Mouse (Mus musculus) heart, embryonic 11.5 days (tissue): ENCODE measurements around the gene Polh. TPM values are rescaled to one million over a fixed set of nuclear protein-coding genes. Genes with fewer than 3 reads are reported as not detected.

Experiments
- ATAC-seq: fragments of 200-750 bp; cut with Nextera tagmentation; replicated peaks from 2 replicates; pipeline ENCODE4 v1.8.0; 2017; ENCODE audit warnings: moderate library complexity; ENCODE audit not compliant: insufficient number of reproducible peaks, low FRiP score, low TSS enrichment
- H3K27ac ChIP-seq: fragments of 300-500 bp; sonication (generic); 2 replicates; pipeline ENCODE4 v1.5.1; 2014; ENCODE audit warnings: mild to moderate bottlenecking, low read depth, low read length
- H3K27me3 ChIP-seq: fragments of 300-500 bp; sonication (generic); 2 replicates; pipeline ENCODE4 v1.6.1; 2014; ENCODE audit warnings: mild to moderate bottlenecking, low read length, mixed read lengths; ENCODE audit not compliant: control insufficient read depth, insufficient read depth
- H3K36me3 ChIP-seq: fragments of 300-500 bp; sonication (generic); 2 replicates; pipeline ENCODE4 v1.6.1; 2014; ENCODE audit warnings: mild to moderate bottlenecking, low read length, moderate library complexity, mixed read lengths; ENCODE audit not compliant: control insufficient read depth, insufficient read depth
- H3K4me1 ChIP-seq: fragments of 300-500 bp; sonication (generic); 2 replicates; pipeline ENCODE4 v1.6.1; 2014; ENCODE audit warnings: low read length; ENCODE audit not compliant: control insufficient read depth, insufficient read depth
- H3K4me2 ChIP-seq: fragments of 300-500 bp; sonication (generic); 2 replicates; pipeline ENCODE4 v1.6.1; 2014; ENCODE audit warnings: mild to moderate bottlenecking, moderate library complexity
- H3K4me3 ChIP-seq: fragments of 300-500 bp; sonication (generic); 2 replicates; pipeline ENCODE4 v1.5.1; 2014; ENCODE audit warnings: low read depth, low read length
- H3K9ac ChIP-seq: fragments of 300-500 bp; sonication (generic); 2 replicates; pipeline ENCODE4 v1.6.1; 2014; ENCODE audit warnings: mild to moderate bottlenecking, low read depth, low read length, moderate library complexity
- H3K9me3 ChIP-seq: fragments of 300-500 bp; sonication (generic); replicated peaks from 2 replicates; pipeline ENCODE4 v1.6.1; 2016; ENCODE audit warnings: low read length; ENCODE audit not compliant: control insufficient read depth
- WGBS: fragments of 180-500 bp; shearing (Covaris S2); extraction: QIAGEN DNeasy Blood & Tissue Kit; methylation state at CpG from one replicate; pipeline ENCODE4 v1.1.7; 2014; ENCODE audit not compliant: insufficient replicate concordance; 5-methylcytosine and 5-hydroxymethylcytosine counted together
- polyA plus RNA-seq: library from polyadenylated mRNA; unstranded; fragments of >200 nt; fragmentation: Nextera tagmentation; extraction: Ambion mirVana; gene quantifications from 2 replicates; pipeline ENCODE4 v1.2.1, GENCODE M21; 2014

The Polh gene
- polyA plus RNA-seq: 12.1 and 12.3 TPM in 2 replicates

GRCm38 (mm10) chr17:46202421-46203071, at the start of gene Polh, which contains the start of gene Xpo5:
Gene Polh (minus strand): TSS chr17:46202645.
Gene Xpo5 (plus strand): TSS chr17:46202782.
- peak; percentile 88 for ATAC-seq

GRCm38 (mm10) chr17:46251174-46251573, 48.7 kb upstream of the Polh start:
- no peak overlapping the region for H3K4me3 ChIP-seq
- H3K27me3 ChIP-seq: peaks cover 20% of the 10 kb centered on the region
- no peak overlapping the region for H3K4me2 ChIP-seq
- no peak for ATAC-seq
- no peak overlapping the region for H3K27ac ChIP-seq
- peaks cover 19% of the 10 kb centered on the region for H3K4me1 ChIP-seq
- no peaks in the 10 kb centered on the region for H3K9me3 ChIP-seq
- H3K9ac ChIP-seq: no peak overlapping the region
- H3K36me3 ChIP-seq: peaks cover 16% of the 10 kb centered on the region
- 80% methylated on average over 7 of the region's 7 CpGs for WGBS

More at GRCm38 (mm10) chr17:46202421-46203071, at the start of gene Polh, which contains the start of gene Xpo5:
- peak within 1 kb of the TSS; percentile 85 for H3K27ac ChIP-seq
- peak within 1 kb of the TSS; percentile 92 for H3K4me2 ChIP-seq
- H3K4me3 ChIP-seq: peak within 1 kb of the TSS; percentile 63
- peaks cover 15% of the 10 kb centered on the region for H3K36me3 ChIP-seq
- WGBS: under 1% methylated on average over 66 of the region's 66 CpGs
- peak within 1 kb of the TSS; percentile 90 for H3K9ac ChIP-seq
- H3K9me3 ChIP-seq: no peaks in the 10 kb centered on the region
- peaks cover 17% of the 10 kb centered on the region for H3K4me1 ChIP-seq
- H3K27me3 ChIP-seq: no peaks in the 10 kb centered on the region

GRCm38 (mm10) chr17:46248189-46248522, 45.7 kb upstream of the Polh start:
- Histone ChIP-seq H3K27ac (peak overlapping the region; percentile 12; the same call in 1 of the 2 replicates), H3K9ac (peak overlapping the region; percentile 84), H3K4me1 (peaks cover 14% of the 10 kb centered on the region), H3K9me3 (no peaks in the 10 kb centered on the region), H3K27me3 (no peaks in the 10 kb centered on the region), H3K36me3 (peaks cover 33% of the 10 kb centered on the region), H3K4me2 (peak overlapping the region; percentile 73), H3K4me3 (peak overlapping the region; percentile 76)
- WGBS: under 1% methylated on average over 37 of the region's 37 CpGs
- peak; percentile 15; the same call in 1 of the 2 replicates for ATAC-seq

- H3K4me1 ChIP-seq: peaks cover 14% of the 10 kb centered on the region
- under 1% methylated on average over 53 of the region's 53 CpGs for WGBS
- H3K4me2 ChIP-seq: peak within 1 kb of the TSS; percentile 73
- ATAC-seq: peak; percentile 73
- H3K9me3 ChIP-seq: no peaks in the 10 kb centered on the region
- H3K27ac ChIP-seq: peak within 1 kb of the TSS; percentile 65
- peak within 1 kb of the TSS; percentile 84 for H3K9ac ChIP-seq
- peaks cover 35% of the 10 kb centered on the region for H3K36me3 ChIP-seq
- peak within 1 kb of the TSS; percentile 76 for H3K4me3 ChIP-seq
- H3K27me3 ChIP-seq: no peaks in the 10 kb centered on the region
These were observed 45.2 kb upstream of the Polh start, which contains the start of the genes Polr1c and Yipf3 for GRCm38 (mm10) chr17:46247512-46248188. Gene Polr1c (minus strand): TSS chr17:46248054. Gene Yipf3 (plus strand): TSS chr17:46248080.

GRCm38 (mm10) chr17:46244579-46244978, 42.1 kb upstream of the Polh start:
- 79% methylated on average over 10 of the region's 10 CpGs for WGBS
- Histone ChIP-seq H3K9ac (no peak overlapping the region), H3K27me3 (0 out of 2 replicates have a peak, but pooled peaks cover 5% of the 10 kb centered on the region), H3K27ac (no peak overlapping the region), H3K4me1 (peaks cover 19% of the 10 kb centered on the region), H3K9me3 (no peaks in the 10 kb centered on the region), H3K36me3 (peaks cover 38% of the 10 kb centered on the region), H3K4me3 (no peak overlapping the region), H3K4me2 (no peak overlapping the region)
- ATAC-seq: no peak

GRCm38 (mm10) chr17:46243624-46244023, 41.2 kb upstream of the Polh start:
- Histone ChIP-seq H3K27ac (no peak overlapping the region), H3K4me2 (no peak overlapping the region), H3K4me1 (peaks cover 21% of the 10 kb centered on the region), H3K9me3 (no peaks in the 10 kb centered on the region), H3K27me3 (0 out of 2 replicates have a peak, but pooled peaks cover 5% of the 10 kb centered on the region), H3K36me3 (peaks cover 38% of the 10 kb centered on the region), H3K4me3 (no peak overlapping the region), H3K9ac (no peak overlapping the region)
- WGBS: 83% methylated on average over 2 of the region's 2 CpGs
- no peak for ATAC-seq

GRCm38 (mm10) chr17:46242993-46243392, 40.5 kb upstream of the Polh start:
- H3K27me3 ChIP-seq: 0 out of 2 replicates have a peak, but pooled peaks cover 5% of the 10 kb centered on the region
- H3K4me2 ChIP-seq: no peak overlapping the region
- no peak overlapping the region for H3K4me3 ChIP-seq
- peaks cover 38% of the 10 kb centered on the region for H3K36me3 ChIP-seq
- no peak overlapping the region for H3K27ac ChIP-seq
- H3K4me1 ChIP-seq: peaks cover 19% of the 10 kb centered on the region
- WGBS: 84% methylated on average over 4 of the region's 4 CpGs
- no peak for ATAC-seq
- no peak overlapping the region for H3K9ac ChIP-seq
- H3K9me3 ChIP-seq: no peaks in the 10 kb centered on the region

- H3K4me2 ChIP-seq: no peak overlapping the region
- 89% methylated on average over 13 of the region's 13 CpGs for WGBS
- H3K9me3 ChIP-seq: no peaks in the 10 kb centered on the region
- H3K9ac ChIP-seq: no peak overlapping the region
- H3K36me3 ChIP-seq: peaks cover 38% of the 10 kb centered on the region
- no peak overlapping the region; the same call in 1 of the 2 replicates for H3K4me3 ChIP-seq
- H3K27ac ChIP-seq: no peak overlapping the region
- 0 out of 2 replicates have a peak, but pooled peaks cover 5% of the 10 kb centered on the region for H3K27me3 ChIP-seq
- peaks cover 22% of the 10 kb centered on the region for H3K4me1 ChIP-seq
- no peak for ATAC-seq
These were observed 39.8 kb upstream of the Polh start for GRCm38 (mm10) chr17:46242274-46242673.
